Mouse (Mus musculus) liver, embryonic 16.5 days (tissue): ENCODE measurements around the gene Btbd1. TPM values are rescaled to one million over a fixed set of nuclear protein-coding genes. Genes with fewer than 3 reads are reported as not detected.

ENCODE experiments used
- ATAC-seq: fragments of 200-750 bp; cut with Nextera tagmentation; 2 replicates; pipeline ENCODE4 v1.8.0; 2017; ENCODE audit warnings: low read depth, mild to moderate bottlenecking, moderate number of reproducible peaks, moderate library complexity
- H3K27ac ChIP-seq: fragments of 300-500 bp; sonication (generic); 2 replicates; pipeline ENCODE4 v1.5.1; 2014; ENCODE audit warnings: mild to moderate bottlenecking, low read length
- H3K27me3 ChIP-seq: fragments of 300-500 bp; sonication (generic); 2 replicates; pipeline ENCODE4 v1.6.1; 2014; ENCODE audit warnings: low read depth, low read length, mixed read lengths; ENCODE audit not compliant: control insufficient read depth, insufficient read depth
- H3K36me3 ChIP-seq: fragments of 300-500 bp; sonication (generic); 2 replicates; pipeline ENCODE4 v1.6.1; 2014; ENCODE audit warnings: mild to moderate bottlenecking; ENCODE audit not compliant: control insufficient read depth, insufficient read depth
- H3K4me1 ChIP-seq: fragments of 300-500 bp; sonication (generic); 2 replicates; pipeline ENCODE4 v1.6.1; 2014; ENCODE audit warnings: low read depth, low read length, mixed read lengths; ENCODE audit not compliant: control insufficient read depth
- H3K4me2 ChIP-seq: fragments of 300-500 bp; sonication (generic); 2 replicates; pipeline ENCODE4 v1.6.1; 2014; ENCODE audit warnings: low read depth, low read length, mixed read lengths
- H3K4me3 ChIP-seq: fragments of 300-500 bp; sonication (generic); 2 replicates; pipeline ENCODE4 v1.5.1; 2014; ENCODE audit warnings: low read depth, mild to moderate bottlenecking, low read length
- H3K9ac ChIP-seq: fragments of 300-500 bp; sonication (generic); 2 replicates; pipeline ENCODE4 v1.6.1; 2014; ENCODE audit warnings: low read depth, low read length
- H3K9me3 ChIP-seq: fragments of 300-500 bp; sonication (generic); replicated peaks from 2 replicates; pipeline ENCODE4 v1.6.1; 2016; ENCODE audit warnings: low read length; ENCODE audit not compliant: control insufficient read depth
- whole genome bisulfite sequencing: fragments of 180-500 bp; shearing (Covaris S2); extraction: QIAGEN DNeasy Blood & Tissue Kit; methylation state at CpG from one replicate; pipeline ENCODE4 v1.1.7; 2014; ENCODE audit not compliant: insufficient replicate concordance; 5-methylcytosine and 5-hydroxymethylcytosine counted together
- polyA plus RNA-seq: library from polyadenylated mRNA; unstranded; fragments of >200 nt; fragmentation: Nextera tagmentation; extraction: Ambion mirVana; gene quantifications from 2 replicates; pipeline ENCODE4 v1.2.1, GENCODE M21; 2015

The Btbd1 gene
- polyA plus RNA-seq, 1 experiment from 2014 or later, result 14.0 TPM

- Histone ChIP-seq H3K27ac (no peak overlapping the region), H3K4me3 (no peak overlapping the region), H3K9me3 (no peaks in the 10 kb centered on the region), H3K4me2 (no peak overlapping the region), H3K36me3 (no peaks in the 10 kb centered on the region), H3K4me1 (no peaks in the 10 kb centered on the region), H3K9ac (no peak overlapping the region), H3K27me3 (no peaks in the 10 kb centered on the region)
- no peak for ATAC-seq
- 68% methylated on average over 5 of the region's 5 CpGs for WGBS
These were observed 6.2 kb upstream of the Btbd1 start for GRCm38 (mm10) chr7:81835430-81835829.

GRCm38 (mm10) chr7:81834847-81835246 lies 5.6 kb upstream of the Btbd1 start:
- ATAC-seq, result no peak
- no peaks in the 10 kb centered on the region for H3K9me3 ChIP-seq
- H3K9ac ChIP-seq, result no peak overlapping the region
- H3K27ac ChIP-seq, result no peak overlapping the region
- peaks cover 2% of the 10 kb centered on the region for H3K4me1 ChIP-seq
- no peak overlapping the region for H3K4me3 ChIP-seq
- H3K27me3 ChIP-seq, result no peaks in the 10 kb centered on the region
- H3K36me3 ChIP-seq, result no peaks in the 10 kb centered on the region
- H3K4me2 ChIP-seq, result no peak overlapping the region

- H3K4me3 ChIP-seq, result peak overlapping the region; percentile 86
- H3K27ac ChIP-seq, result peak overlapping the region; percentile 87
- WGBS, result under 1% methylated on average over 68 of the region's 91 CpGs
- peak overlapping the region; percentile 87 for H3K9ac ChIP-seq
- no peaks in the 10 kb centered on the region for H3K36me3 ChIP-seq
- no peaks in the 10 kb centered on the region for H3K27me3 ChIP-seq
- ATAC-seq, result peak; percentile 62
- peaks cover 21% of the 10 kb centered on the region for H3K4me1 ChIP-seq
- no peaks in the 10 kb centered on the region for H3K9me3 ChIP-seq
- H3K4me2 ChIP-seq, result peak overlapping the region; percentile 93
These were observed 401 bp downstream of the Btbd1 start for GRCm38 (mm10) chr7:81828681-81829378.

- WGBS, result 16% methylated on average over 17 of the region's 17 CpGs
- ATAC-seq, result no peak
These were observed 1.2 kb downstream of the Btbd1 start for GRCm38 (mm10) chr7:81827806-81828667.

GRCm38 (mm10) chr7:81825381-81825780 lies 3.9 kb downstream of the Btbd1 start:
- H3K27ac ChIP-seq, result no peak overlapping the region

More at GRCm38 (mm10) chr7:81827806-81828667, 1.2 kb downstream of the Btbd1 start:
- Histone ChIP-seq H3K27me3 (no peaks in the 10 kb centered on the region), H3K4me1 (peaks cover 21% of the 10 kb centered on the region), H3K4me2 (peak overlapping the region; percentile 93), H3K27ac (peak overlapping the region; percentile 87), H3K4me3 (peak overlapping the region; percentile 86), H3K36me3 (no peaks in the 10 kb centered on the region), H3K9me3 (no peaks in the 10 kb centered on the region), H3K9ac (peak overlapping the region; percentile 87)

GRCm38 (mm10) chr7:81824906-81825305 lies 4.3 kb downstream of the Btbd1 start:
- Histone ChIP-seq H3K4me2 (no peak overlapping the region), H3K9ac (no peak overlapping the region), H3K27ac (no peak overlapping the region), H3K4me3 (no peak overlapping the region), H3K36me3 (no peaks in the 10 kb centered on the region), H3K9me3 (no peaks in the 10 kb centered on the region), H3K4me1 (peaks cover 19% of the 10 kb centered on the region), H3K27me3 (no peaks in the 10 kb centered on the region)
- ATAC-seq, result no peak
- 41% methylated on average over 3 of the region's 3 CpGs for WGBS

More at GRCm38 (mm10) chr7:81825381-81825780, 3.9 kb downstream of the Btbd1 start:
- WGBS, result 70% methylated on average over 3 of the region's 3 CpGs
- peaks cover 21% of the 10 kb centered on the region for H3K4me1 ChIP-seq
- no peak overlapping the region for H3K4me3 ChIP-seq
- no peaks in the 10 kb centered on the region for H3K36me3 ChIP-seq
- H3K27me3 ChIP-seq, result no peaks in the 10 kb centered on the region
- no peak overlapping the region for H3K9ac ChIP-seq
- H3K4me2 ChIP-seq, result no peak overlapping the region
- no peaks in the 10 kb centered on the region for H3K9me3 ChIP-seq
- ATAC-seq, result no peak

- no peak overlapping the region for H3K27ac ChIP-seq
- no peaks in the 10 kb centered on the region for H3K27me3 ChIP-seq
- no peak overlapping the region for H3K9ac ChIP-seq
- H3K36me3 ChIP-seq, result no peaks in the 10 kb centered on the region
- no peak overlapping the region for H3K4me3 ChIP-seq
- H3K9me3 ChIP-seq, result no peaks in the 10 kb centered on the region
- no peaks in the 10 kb centered on the region for H3K4me1 ChIP-seq
- 53% methylated on average over 5 of the region's 5 CpGs for WGBS
- no peak for ATAC-seq
- no peak overlapping the region for H3K4me2 ChIP-seq
These were observed 23.2 kb downstream of the Btbd1 start for GRCm38 (mm10) chr7:81806067-81806466.

GRCm38 (mm10) chr7:81789095-81789757 lies 40.0 kb downstream of the Btbd1 start, which contains the start of gene 3110040N11Rik:
Gene 3110040N11Rik (minus strand): TSS chr7:81789478.
- no peaks in the 10 kb centered on the region for H3K9me3 ChIP-seq

More at GRCm38 (mm10) chr7:81789095-81789757, 40.0 kb downstream of the Btbd1 start, which contains the start of gene 3110040N11Rik:
- Histone ChIP-seq H3K4me1 (peaks cover 11% of the 10 kb centered on the region), H3K27ac (peak within 1 kb of the TSS; percentile 95), H3K9ac (peak within 1 kb of the TSS; percentile 81), H3K4me3 (peak within 1 kb of the TSS; percentile 79), H3K36me3 (peaks cover 7% of the 10 kb centered on the region; the same call in 1 of the 2 replicates), H3K4me2 (peak within 1 kb of the TSS; percentile 84), H3K27me3 (no peaks in the 10 kb centered on the region; the same call in 1 of the 2 replicates)
- ATAC-seq, result peak; percentile 88
- WGBS, result under 1% methylated on average over 37 of the region's 38 CpGs
